Mouse (Mus musculus): ENCODE data around the gene Chl1.

- TF ChIP-seq CTCF (IDR thresholded peaks at IDR 0.05; ENCODE audit: low read depth) (no peak), EP300 (IDR thresholded peaks at IDR 0.05; ENCODE audit: low read depth) (no peak)
These were observed 148.8 kb downstream of the Chl1 start for GRCm38 (mm10) chr6:103659173-103659572.
